Mouse (Mus musculus) B cell, adult 62 days (primary cell): ENCODE measurements around the gene Coro2a. TPM values are rescaled to one million over a fixed set of nuclear protein-coding genes. Genes with fewer than 3 reads are reported as not detected.

ENCODE experiments used
- total RNA-seq: library from RNA; stranded (reverse); gene quantifications from 4 replicates; pipeline ENCODE4 v1.2.4, GENCODE M21; 2023

Gene Coro2a
- 39.7 to 45.9 TPM (median 42.7 TPM) in 4 replicates for total RNA-seq

DNA sequence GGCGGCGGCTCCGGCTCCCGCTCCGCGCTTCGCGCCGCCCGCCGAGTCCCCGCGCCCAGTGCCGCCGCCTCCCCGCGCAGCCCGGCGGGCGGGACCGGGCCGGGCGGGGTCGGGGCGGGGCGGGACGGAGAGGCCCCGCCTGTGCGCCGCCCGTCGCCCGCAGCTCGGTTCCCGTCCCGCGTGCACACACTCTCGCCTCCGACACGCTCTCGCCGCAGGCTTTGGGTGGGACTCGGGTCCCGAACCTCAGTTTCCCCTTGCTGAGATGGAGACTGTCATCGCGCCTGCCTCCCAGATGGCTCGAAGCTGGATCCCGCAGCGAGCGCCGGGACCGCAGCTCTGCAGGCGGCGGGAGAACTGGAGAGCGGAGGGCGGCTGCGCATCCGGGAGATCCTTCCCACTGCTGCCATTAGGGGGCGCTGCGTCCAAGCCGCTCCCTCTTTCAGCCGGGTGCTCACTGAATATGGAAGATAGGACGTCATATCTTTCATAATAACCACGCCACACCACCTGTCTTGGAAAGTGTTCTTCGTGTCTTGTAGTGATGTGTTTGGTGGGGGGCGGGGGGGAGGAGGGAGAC, at the start of gene Coro2a:
Gene Coro2a (minus strand): TSS at position 359 of the 580 bp plus-strand sequence.

GRCm38 (mm10) chr4:46650086-46650753, 48.2 kb upstream of the Coro2a start, which contains the start of gene Tbc1d2:
Tbc1d2 (minus strand) TSS chr4:46650209.

DNA sequence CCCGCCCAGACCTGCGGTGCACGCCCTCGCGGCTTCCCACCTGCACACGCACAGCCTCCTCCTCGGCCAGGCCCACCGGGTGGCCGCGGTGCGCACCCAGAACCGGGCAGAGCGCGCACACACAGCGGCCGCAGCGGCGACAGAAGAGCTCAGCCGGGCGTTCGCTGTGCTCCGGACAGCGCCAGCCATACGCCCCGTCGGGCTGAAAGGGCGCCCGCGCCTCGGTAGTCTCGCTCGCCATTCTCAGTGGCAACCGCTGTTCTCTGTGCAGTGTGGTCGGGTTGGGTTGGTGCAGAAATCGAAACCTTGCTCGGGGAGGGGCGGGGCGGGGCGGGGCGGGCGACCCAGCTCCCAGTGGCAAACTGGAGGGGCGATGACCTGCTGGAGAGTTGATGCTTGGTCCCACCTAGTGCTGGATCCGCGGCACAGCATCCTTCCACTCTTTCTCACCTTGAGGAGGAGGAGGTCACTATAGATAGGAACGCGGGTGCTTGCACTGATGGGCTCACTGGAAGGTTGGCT, 66.1 kb downstream of the Coro2a start, which contains the start of gene Trim14:
Gene Trim14 (minus strand): TSS at position 302 of the 522 bp plus-strand sequence.

DNA sequence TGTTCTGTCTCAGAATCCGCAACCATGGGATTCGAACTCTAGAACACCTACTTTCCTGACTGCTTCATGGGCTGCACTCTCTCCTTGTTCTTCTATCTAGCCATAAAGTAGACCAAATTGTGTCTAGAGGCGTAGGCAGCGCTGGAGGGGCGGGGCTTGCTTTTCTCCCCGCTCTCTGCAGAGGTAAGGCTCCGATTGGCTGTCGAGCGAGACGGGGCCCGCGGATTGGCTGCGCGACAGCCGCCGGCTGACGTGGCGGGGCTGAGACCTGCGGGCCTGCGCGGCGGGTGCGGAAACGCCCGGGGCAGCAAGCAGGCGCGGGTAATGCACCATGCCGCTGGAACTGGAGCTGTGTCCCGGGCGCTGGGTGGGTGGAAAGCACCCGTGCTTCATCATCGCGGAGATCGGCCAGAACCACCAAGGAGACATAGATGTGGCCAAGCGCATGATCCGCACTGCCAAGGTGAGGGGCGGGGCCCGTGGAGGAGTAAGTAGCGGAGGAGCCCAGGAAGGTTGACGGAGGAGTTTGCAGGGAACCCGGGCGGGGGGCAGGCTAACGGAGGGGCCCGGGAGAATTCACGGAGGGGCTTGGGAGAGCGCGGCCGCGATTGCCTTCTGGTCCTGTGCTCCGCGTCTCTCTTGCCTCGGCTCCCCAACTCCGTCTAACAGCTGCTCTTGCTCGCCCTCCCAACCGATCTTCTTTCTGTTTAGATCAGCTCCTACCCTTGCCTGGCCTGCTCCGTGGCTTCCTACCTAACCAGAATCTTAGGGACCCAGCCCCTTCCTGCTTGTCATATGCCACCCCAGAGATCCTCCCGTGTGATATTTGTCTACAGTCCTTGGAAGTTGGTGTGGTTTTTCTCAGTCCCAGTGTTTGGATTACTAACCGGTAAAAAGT, 112.7 kb downstream of the Coro2a start, which contains the start of gene Nans:
Gene Nans (plus strand): TSS at position 221 of the 898 bp plus-strand sequence.

Other genes with a start within 250 kb of the Coro2a start
- gene Trmo, start 212.8 kb downstream of the Coro2a start, total RNA-seq, result 21.2 to 26.3 TPM (median 24.4 TPM) in 4 replicates
- gene Hemgn, start 188.7 kb downstream of the Coro2a start, total RNA-seq, result 1.0 to 1.6 TPM (median 1.4 TPM) in 4 replicates
- gene Anp32b, start 151.3 kb downstream of the Coro2a start, total RNA-seq, result 156 to 159 TPM (median 158 TPM) in 4 replicates
- 28.3 to 39.5 TPM (median 37.7 TPM) in 4 replicates for gene Nans, start 113.0 kb downstream of the Coro2a start, total RNA-seq
- gene Trim14, start 66.1 kb downstream of the Coro2a start, total RNA-seq, result 59.1 to 65.9 TPM (median 59.9 TPM) in 4 replicates
- 0.55 to 0.77 TPM (median 0.72 TPM) in 4 replicates for gene Tbc1d2, start 48.0 kb upstream of the Coro2a start, total RNA-seq